Mouse (Mus musculus): Measurements from ENCODE around the gene Cxcl14.

Gene Cxcl14

DNA sequence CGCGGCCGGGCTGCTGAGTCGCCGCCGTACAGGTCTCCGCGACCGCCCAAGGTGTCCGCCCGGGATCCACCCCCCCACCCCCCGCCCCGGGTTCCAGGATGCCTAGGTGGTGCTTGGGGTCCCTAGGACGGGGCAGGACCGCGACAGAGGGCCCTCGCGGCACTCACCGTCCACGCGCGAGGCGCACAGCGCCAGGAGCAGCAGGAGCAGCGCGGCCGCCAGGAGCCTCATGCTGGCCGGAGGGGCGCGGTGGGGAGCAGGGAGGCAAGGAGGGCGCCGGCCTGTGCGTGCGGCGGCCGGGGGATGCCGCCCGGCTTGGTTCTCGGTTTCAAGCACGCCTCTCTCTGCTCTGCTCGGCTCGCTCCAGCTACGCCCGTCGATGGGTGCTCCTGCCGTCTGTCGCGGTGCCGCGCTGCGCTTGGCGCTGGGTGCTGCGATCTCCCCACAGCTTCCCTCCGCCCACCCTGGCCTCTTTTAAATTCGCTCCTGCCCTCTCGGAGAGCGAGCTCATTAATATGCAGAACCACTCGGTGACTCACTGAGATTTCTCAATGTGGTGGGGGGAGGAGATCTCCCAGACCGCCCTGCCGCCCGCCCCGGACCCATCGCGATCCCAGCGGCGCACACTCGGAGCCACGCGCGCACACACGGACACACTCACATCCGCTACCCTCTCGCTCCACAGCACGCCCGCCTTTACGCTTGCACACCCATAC lies at the start of gene Cxcl14:
Gene Cxcl14, minus strand, starts transcription at position 609 of the 716 bp plus-strand sequence.
- DNase-seq (ENCODE audit: low read depth, low spot score), result peak; percentile 74

DNA sequence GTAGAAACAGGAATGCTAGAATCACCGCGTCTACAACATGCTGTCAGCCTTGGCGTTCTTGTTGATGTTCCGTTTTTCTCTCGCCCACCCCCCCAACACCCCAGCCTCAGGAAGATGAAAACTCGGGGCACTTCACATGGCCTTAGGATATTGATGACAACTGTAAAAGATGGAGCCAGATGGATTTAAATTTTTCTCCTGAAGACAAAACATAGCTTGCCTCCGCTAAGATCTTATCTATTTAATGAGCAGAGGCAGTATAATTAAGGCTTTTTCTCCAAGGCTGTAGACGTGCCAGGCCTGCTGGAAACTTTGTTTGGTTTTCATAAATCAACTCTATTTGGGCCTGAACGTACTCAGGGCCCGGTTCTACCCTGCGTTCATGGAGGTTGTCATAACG lies 48.0 kb upstream of the Cxcl14 start:
- no peak for DNase-seq (ENCODE audit: low read depth, low spot score)

DNA sequence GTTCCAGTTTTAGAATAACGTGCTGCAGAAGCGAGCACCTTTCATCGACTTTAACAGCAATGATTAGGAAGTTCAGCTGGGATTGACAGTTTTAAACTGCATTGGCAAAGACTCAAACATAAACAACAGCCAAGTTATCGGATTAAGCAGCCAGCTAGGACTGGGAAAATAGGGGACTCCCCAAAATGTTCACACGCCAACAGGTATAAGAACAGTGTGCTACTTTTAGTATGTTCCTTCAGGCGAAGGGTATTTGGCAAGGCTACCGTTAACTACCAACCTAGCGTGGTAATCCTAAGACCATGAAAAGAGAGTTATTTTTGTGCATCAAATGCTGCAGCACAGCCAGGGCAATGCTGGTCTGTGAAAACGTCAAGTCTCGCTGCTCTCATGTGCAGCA lies 46.1 kb upstream of the Cxcl14 start:
- no peak for DNase-seq (ENCODE audit: low read depth, low spot score)

DNA sequence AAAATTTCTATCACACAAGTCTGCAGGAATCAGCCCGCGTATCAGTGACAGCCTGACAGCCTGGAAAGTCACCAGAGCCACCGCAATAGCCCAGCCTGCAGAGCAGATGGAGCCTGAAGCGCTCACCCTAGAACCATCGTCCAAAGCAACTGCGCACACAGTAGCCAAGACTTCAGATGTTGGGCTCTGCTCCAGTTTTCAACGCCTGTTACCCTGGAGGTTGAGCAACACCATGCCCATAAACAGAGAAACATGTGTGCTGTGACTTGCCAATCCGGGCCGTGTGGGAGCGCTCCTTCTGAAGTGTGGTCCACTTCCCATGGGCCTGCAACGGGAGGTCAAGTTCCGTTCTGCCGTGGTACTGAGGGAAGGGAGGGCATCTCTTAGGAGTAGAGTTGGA lies 44.2 kb upstream of the Cxcl14 start:
- DNase-seq (ENCODE audit: low read depth, low spot score), result no peak

DNA sequence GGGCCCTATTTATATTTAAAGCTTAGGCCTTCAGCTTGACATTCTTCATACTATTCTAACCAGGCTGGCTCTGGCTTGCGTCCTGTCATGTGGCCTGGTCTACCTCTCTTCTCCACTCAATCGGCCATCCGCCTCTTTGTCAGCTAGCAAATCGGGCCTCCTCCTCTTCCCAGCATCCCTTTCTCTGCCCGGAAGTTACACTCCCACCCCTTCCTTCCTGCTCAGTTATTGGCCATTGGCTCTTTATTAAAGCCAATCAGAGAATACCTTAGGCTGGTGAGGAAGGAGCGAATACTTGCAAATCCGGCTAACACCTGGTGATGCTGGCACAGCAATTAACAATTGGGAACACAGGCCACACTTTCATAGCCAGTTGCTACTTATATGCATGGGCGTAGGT lies 43.5 kb upstream of the Cxcl14 start:
- DNase-seq (ENCODE audit: low read depth, low spot score), result peak; percentile 31

DNA sequence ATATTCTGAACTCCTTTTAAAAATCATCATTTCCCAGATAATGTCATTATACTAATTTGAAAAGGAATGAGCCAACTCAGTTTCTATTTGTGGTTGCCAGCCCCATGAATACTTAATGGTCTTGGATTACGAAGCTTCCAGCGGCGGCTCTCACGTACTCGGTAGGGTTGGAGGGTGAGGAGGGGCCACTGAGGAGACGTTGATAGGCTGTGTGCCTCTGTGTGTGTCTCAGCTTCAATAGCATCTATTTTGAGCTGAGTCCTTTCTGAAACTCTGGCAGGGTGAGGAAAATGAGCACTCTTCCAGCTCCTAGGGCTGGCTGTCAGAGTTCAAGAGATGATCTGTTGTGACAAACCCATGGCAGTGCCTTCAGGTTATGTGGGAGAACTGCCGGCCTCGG lies 40.6 kb upstream of the Cxcl14 start:
- DNase-seq (ENCODE audit: low read depth, low spot score), result no peak

DNA sequence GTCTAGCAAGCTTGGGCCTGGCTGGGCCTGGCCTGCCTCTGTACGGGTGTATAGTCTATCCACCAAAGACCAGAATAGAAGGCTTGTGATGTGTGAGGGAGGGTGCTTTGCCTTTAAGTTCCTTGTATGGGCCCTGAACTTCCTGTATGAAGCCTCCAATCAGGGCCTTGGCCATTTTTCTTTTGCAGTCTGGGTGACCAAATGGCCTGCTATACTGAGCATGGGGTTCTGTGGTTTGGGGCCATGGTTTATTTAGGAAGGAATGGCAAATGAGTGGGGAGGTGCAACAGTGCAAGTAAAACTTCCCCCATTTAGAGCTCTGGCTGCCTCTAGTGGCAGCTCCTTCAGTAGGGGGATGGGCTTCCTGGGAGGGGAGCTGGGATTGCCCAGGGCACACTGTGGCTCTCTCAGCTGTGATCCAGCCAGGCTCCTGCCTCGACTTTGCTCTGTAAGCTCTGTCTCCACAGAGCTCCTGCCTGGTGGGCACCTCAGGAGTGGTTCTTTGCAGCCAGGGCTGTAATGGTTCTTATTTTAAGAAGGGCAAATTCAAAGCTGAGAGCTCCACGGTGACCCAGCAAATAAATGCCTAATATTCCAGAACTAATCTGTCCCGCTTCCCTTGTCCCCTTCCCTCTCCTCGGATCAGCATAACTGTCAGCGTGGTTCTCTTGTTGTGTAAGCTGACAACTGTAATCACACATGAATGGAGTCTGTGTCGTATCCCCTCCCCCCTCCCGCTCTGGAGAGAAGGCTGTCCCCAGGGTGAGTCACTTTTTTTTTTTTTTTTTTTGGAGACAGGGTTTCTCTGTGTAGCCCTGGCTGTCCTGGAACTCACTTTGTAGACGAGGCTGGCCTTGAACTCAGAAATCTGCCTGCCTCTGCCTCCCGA lies 38.7 kb upstream of the Cxcl14 start:
- no peak for DNase-seq (ENCODE audit: low read depth, low spot score)

DNA sequence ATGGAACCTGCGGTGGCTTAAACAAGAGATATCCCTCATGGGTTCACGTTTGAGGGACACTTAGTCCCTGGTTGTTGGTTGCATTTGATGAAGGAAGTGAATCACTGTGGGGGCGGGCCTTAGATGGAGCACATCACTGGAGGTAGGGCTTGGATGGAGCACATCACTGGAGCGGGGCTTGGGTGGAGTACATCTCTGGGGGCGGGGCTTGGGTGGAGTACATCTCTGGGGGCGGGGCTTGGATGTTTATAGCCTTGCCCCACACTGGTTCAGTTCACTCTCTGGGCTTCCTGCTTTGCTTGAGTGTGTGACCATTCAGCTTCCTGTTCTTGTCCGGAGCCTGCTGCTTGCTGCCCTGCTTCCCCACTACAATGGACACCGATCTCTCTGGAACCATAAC lies 37.9 kb upstream of the Cxcl14 start:
- DNase-seq (ENCODE audit: low read depth, low spot score), result peak; percentile 56

DNA sequence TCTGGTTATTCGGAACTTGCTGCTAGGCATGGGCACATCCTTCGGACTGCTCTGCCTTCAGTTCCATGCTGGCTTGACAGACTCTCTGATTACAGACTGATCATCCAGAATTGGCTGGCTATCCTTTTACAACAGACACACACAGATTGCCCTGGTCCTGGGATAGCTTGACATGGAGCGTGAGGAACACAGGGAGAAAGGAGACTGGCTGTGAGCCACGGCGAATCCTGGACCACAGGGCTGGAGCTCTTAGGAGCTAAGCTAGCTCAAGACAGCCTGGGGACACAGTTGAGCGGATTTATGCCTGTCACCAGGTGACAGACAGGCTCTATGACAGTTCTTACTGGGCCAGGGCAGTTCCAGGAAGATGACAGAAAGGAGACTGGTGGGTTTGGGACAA lies 36.0 kb upstream of the Cxcl14 start:
- no peak for DNase-seq (ENCODE audit: low read depth, low spot score)

DNA sequence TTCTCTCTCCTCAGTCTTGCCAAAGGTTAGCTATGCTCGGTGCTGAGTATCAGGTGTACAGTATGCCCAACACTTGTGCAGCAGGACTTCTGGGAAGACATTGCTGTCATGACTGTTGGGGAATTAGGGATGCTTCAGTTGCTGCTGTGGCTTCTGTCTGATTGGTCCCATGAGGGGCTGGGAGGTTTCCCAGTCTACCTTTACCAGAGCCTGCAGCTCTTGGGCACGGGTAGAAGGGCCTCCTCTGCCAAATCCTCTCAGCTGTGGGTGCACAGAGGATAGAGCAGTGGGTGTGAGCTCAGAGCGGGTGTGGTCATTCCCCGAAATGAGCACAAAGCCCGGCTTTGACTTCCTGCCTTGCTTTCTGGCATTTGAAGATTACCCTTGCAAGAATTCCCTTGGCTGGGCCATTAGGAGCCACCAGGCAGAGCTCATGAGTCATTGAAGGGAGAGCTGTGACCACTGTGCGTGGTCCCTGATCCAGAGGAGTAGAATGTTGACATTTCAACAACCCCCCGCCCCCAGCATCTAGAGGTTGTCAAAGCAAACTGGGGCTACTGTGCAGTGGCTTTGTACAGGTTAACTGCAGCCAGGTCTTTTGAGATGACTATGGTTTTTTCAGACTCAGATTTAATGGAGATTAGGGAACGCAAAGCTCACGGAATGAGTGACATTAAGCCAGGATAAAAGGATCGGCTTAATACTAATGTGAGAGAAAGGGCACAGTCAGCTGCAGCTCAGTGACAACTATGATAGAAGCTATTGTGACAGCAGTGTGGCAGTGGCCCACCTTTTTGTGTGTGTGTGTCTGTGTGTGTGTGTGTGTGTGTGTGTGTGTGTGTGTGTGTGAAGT lies 34.5 kb upstream of the Cxcl14 start:
- DNase-seq (ENCODE audit: low read depth, low spot score), result no peak

DNA sequence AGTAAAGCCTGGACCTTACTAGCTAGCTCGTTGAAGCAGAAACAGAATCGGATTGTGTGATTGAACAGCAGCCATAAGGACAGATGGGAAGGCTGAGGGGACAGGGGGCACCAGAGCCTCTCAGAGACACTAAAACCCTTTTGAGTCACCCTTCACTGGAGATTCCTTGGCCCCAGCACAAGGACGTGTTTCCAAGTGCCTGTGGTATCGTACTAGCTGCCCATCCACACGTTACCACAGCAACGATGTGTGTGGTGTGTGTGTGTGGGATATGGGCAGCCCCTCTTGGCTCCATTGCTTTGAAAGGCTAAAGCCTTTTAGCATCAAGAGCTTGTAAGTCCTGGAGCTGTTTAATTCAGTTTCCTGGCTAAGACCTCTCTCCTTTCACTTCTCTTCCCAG lies 33.4 kb upstream of the Cxcl14 start:
- DNase-seq (ENCODE audit: low read depth, low spot score), result no peak

DNA sequence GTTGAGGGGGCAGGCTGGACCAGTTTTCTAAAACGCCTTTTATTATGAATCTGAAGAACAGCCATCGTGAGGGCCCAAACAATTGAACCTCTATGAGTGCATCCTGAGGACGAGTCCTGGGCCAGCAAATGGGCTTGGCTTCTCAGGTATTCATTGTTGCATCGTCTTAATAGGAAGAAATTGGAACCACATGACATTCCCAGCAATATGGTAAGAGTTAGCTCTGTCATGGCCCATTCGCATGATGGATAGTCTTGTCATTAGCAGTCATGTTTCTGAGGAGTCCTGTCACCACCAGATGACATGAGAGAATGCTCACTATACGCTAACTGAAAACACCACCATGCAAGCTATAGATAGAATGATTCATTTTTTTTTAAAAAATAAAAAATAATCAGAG lies 32.8 kb upstream of the Cxcl14 start:
- no peak for DNase-seq (ENCODE audit: low read depth, low spot score)

DNA sequence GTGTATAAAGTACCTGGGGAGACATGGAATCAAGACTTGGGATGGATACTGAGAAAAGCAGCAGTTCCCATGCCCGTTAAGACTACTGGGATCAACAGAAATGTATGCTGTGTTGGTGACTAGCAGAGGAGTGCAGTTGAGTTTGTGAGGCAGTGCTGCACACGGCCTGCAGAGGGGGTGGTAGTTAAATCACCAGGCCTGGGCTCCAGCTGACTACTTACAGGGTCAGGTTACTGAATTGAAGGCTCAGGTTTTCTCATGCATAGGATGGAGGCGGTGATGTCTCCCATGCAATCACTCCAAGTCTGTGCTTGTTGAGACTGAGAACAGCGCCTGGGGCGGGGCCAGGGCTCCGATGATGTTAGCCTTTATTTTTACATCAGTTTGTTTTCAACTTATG lies 31.4 kb upstream of the Cxcl14 start:
- peak; percentile 50 for DNase-seq (ENCODE audit: low read depth, low spot score)

DNA sequence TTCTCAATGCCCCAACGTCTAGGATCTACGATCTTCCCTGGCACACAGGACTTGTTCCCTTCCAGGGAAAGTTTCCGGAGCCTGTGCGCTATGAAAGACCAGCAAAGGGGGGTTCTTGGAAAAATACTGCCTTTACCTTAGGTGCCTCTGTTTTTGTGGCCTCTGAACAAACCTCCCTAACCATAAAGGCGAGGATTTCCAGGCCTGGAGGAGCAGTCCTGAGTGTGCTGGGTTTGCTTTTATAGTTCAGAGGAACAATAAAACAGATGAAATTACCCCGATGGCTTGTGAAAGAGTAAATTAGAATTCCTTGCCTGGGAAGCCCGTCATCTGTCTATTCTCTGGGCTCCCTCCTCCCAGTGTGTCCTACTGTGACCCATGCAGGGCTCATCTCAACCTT lies 25.3 kb upstream of the Cxcl14 start:
- no peak for DNase-seq (ENCODE audit: low read depth, low spot score)

DNA sequence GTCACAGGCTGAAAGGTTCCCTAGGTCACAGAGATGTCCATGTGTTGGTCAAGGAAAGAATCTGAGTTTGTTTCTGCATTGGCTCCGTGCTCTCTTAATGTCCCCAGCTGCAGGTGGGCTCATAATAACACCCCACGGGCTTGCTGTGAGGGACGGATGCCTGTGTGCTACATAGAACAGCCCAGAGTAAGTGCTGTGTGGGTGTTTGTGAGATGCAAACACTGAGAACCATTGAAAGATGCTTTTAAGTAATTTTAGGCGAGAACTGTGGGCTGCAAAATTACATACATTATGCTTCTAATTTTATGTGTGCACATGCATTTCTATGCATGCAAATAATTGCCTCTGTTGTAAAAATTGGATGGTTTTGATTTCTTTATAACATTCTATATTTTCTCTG lies 20.6 kb upstream of the Cxcl14 start:
- DNase-seq (ENCODE audit: low read depth, low spot score), result no peak

DNA sequence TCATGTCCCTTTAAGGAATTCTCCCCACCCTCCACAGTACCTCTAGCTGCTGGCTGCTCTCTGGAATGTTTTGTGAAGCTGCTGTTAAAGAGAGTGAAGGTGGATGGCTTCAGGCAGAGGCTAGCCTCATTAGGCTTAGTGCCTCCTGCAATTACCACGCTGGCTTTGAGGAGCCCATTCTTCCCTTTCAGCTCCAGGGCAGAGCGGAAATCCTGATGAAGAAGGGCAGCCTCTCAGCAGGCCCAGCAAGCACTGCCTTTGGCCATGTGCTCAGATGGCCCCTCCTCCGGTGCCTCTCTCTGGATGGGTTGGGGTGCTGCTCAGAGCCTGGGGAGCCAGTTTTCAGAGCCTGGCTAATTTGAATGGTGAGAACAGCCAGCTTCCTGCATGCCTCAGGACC lies 18.9 kb upstream of the Cxcl14 start:
- no peak for DNase-seq (ENCODE audit: low read depth, low spot score)

DNA sequence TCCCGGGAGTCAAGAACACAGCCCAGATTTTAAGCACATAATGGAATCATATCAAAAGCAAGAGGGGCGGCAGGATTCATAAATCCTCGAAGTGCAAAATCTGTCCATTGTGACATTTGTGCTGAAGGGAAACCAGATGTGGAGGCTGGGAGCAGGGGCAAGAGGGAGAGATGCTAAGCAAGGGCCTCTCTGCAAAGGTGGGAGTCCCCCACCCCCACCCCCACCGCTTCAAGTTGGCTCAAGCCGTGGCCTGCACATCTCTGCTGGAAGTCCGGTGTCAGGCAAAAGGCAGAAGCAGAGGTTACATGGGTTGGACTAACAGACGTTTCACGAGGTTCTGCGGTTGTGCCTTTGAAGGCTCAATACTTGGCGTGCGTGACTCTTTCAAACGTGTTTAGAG lies 8.7 kb upstream of the Cxcl14 start:
- no peak for DNase-seq (ENCODE audit: low read depth, low spot score)

DNA sequence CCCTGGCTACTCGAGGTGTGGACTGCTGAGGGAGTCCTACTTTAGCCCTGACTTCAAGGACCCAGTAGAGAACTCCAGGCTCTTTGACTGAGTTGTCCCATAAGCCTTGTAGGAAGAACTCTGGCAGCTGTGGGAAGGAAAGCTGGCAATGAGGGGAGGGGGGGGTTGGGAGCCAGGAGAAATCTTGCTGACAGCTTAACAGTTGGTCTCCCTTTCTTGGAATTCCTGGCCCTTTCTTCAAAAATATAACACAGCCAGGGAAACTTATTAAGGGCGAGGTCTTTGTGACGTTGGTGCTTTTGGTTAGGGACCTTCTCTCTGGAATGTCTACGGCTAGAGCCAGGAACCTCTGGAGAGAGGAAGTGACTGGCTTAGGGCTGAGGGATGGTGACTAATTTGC lies 8.1 kb upstream of the Cxcl14 start:
- DNase-seq (ENCODE audit: low read depth, low spot score), result no peak

DNA sequence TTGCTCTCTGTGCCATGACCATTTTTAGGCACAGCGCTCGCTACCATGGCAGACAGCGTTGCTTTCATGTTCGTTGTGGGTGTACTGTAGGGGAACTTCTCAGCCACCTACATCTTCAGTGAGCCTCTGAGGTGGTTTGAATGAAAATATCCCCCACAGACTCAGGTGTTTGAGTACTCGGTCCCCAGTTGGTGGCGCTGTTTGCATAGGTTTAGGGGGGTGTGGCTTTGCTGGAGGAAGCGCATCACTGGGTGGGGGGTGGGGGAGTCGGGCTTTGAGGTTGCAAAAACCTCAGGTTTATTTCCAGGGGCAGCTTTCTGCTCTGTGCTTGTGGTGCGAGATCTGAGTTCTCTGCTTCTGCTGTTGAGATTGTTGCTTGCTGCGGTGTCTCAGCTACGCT lies 3.0 kb upstream of the Cxcl14 start:
- peak; percentile 23 for DNase-seq (ENCODE audit: low read depth, low spot score)

DNA sequence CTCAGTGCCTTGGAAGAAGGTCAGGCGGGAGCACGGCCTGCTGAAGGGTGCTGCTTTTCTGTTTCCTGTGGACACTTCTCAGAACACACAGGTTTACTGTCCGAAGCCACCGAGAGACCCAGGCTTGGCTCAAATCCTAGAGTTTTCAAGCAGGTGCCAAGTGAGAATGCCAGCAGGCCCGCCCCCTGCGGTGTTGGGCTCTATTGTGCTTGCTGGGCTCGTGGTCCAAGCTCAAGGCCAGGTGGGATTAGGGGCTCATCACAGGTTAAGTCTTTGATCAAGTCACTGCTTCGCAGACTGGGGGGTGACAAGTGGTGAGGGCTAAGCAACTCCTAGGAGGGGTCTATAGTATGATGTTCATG lies 289 bp upstream of the Cxcl14 start:
- DNase-seq (ENCODE audit: low read depth, low spot score), result no peak

DNA sequence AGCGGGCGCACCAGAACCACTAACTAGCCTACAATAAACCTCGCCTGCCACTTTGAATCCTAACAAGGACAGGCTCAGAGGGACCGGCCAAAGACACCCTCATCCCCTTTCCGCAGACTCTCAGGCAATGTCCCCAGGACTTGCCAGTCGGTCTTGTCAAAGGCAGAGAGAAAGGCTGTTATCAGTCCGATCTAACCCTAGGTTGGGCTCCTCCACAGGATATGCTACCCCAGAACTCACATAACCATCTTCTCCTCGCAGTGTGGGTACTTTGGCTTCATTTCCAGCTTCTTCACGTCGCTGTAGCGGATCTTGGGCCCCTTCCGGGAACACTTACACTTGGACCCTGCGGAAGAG lies 787 bp downstream of the Cxcl14 start:
- no peak for DNase-seq (ENCODE audit: low read depth, low spot score)

DNA sequence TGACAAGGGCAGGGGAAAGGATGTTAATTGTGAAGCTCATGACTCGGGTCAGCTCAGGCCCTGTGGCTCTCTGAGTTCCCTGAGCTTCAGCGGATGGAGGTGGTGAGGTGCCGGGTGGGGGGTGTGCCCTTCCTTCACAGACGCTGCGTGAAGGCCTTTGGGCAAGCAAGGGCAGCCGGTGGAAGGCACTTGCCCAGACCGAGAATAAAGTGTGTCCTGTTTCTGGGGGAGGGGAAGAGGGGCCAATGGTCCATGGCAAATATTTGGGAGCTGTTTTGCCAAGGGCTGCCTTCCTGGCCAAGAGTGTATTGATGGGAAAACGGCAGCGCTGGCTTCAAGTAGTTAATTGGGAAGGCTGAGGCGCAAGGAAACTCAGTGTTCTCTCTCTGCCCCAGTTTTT lies 1.4 kb downstream of the Cxcl14 start:
- DNase-seq (ENCODE audit: low read depth, low spot score), result no peak

Data from ES-CJ7 (cell line).